8 mouse cellular contexts compared by ENCODE assay signal in the genomic region with DNA sequence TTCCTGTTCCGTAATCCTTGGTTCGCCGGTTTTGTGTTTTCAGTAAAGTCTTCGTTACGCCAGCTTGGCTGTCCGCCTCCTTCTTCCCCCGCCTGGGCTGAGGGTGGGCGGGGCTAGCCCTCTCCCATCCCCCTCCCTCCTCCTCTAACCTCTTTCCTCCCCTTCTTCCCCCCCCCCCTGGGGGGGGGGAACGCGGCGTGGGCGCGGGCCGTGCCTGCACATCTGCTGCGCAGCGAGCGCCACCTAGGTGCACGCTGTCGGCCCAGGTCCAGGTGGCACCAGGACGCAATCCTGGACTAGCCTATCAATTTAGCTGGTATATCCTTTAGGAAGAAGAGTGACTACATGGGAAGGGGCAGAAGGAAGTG. TPM values are rescaled to one million over a fixed set of nuclear protein-coding genes. Genes with fewer than 3 reads are reported as not detected.
DNase-seq lines count a peak whose midpoint lies in the region; ATAC-seq lines count a peak whose summit lies in the region.

No protein-coding gene starts in this region.

- peaks cover 42% of the 10 kb centered on the region for H3K4me1 ChIP-seq in hindbrain, embryonic 16.5 days (ENCODE audit: control insufficient read depth, insufficient read depth, low read depth, low read length)

- H3K4me3 ChIP-seq in hindbrain, embryonic 16.5 days (ENCODE audit: low read length), result peak overlapping the region; percentile 95

- peak overlapping the region; percentile 86 for H3K4me2 ChIP-seq in hindbrain, embryonic 16.5 days (ENCODE audit: low read length)

- peak overlapping the region; percentile 99 for H3K9ac ChIP-seq in hindbrain, embryonic 16.5 days (ENCODE audit: low read depth, low read length)

- peak overlapping the region; percentile 99 for H3K27ac ChIP-seq in hindbrain, embryonic 16.5 days (ENCODE audit: low read depth, low read length)

- H3K36me3 ChIP-seq in hindbrain, embryonic 16.5 days (ENCODE audit: control insufficient read depth, insufficient read depth, low read length), result no peaks in the 10 kb centered on the region

- no peaks in the 10 kb centered on the region for H3K9me3 ChIP-seq in hindbrain, embryonic 16.5 days (ENCODE audit: control insufficient read depth, low read length)

- ATAC-seq in hindbrain, embryonic 16.5 days, result peak; percentile 24

- under 1% methylated on average over 20 of the region's 20 CpGs for WGBS in hindbrain, embryonic 16.5 days

- peak; percentile 86 for DNase-seq in T-cell, adult 2 months (ENCODE audit: low spot score)
- DNase-seq in cerebellum, postnatal 4 days (ENCODE audit: low spot score in 2 of 2), result peak; percentile 67 to 83
- peak; percentile 93 for DNase-seq in gastrocnemius, adult 18-20 months (ENCODE audit: low spot score)
- DNase-seq in left cerebral cortex, adult 18-20 months (ENCODE audit: low spot score in 2 of 2), result peak; percentile 77 to 88
- DNase-seq in lung, postnatal 4 days, result peak; percentile 93 to 94
- DNase-seq in retina, postnatal 7 days (ENCODE audit: low read depth, low spot score), result peak; percentile 91
- DNase-seq in urinary bladder, adult 18-20 months (ENCODE audit: low spot score in 2 of 2), result peak; percentile 77 to 90

- H3K27me3 ChIP-seq in hindbrain, embryonic 16.5 days (replicated peaks; ENCODE audit: control insufficient read depth, insufficient read depth, low read length), result no peaks in the 10 kb centered on the region

RNA-seq across cellular contexts. Expression of gene Jund, which starts 1.8 kb away (rescaled TPM):
- 10 to 100 TPM; 41.6 to 68.4 TPM for total RNA-seq in gastrocnemius, adult 18-20 months (2021)
- 60.0 and 69.0 TPM in 2 replicates for polyA plus RNA-seq in hindbrain, embryonic 16.5 days (2015; fragmentation: Nextera tagmentation; extraction: Ambion mirVana)
- total RNA-seq in left cerebral cortex, adult 18-20 months (2021), result 100 to 1,000 TPM; 221 to 289 TPM

RNA-seq across cellular contexts. Expression of gene Iqcn, which starts 2.7 kb away (rescaled TPM):
- not detected for total RNA-seq in gastrocnemius, adult 18-20 months (2021)
- polyA plus RNA-seq in hindbrain, embryonic 16.5 days (2015; fragmentation: Nextera tagmentation; extraction: Ambion mirVana), result 0.10 TPM in 1 of 2 replicates, not detected in the other
- under 1 TPM; 0.09 to 0.16 TPM for total RNA-seq in left cerebral cortex, adult 18-20 months (2021)

RNA-seq across cellular contexts. Expression of gene Gm3336, which starts 17.8 kb away (rescaled TPM):
- not detected for total RNA-seq in gastrocnemius, adult 18-20 months (2021)
- polyA plus RNA-seq in hindbrain, embryonic 16.5 days (2015; fragmentation: Nextera tagmentation; extraction: Ambion mirVana), result 0.19 TPM in 1 of 2 replicates, not detected in the other
- not detected for total RNA-seq in left cerebral cortex, adult 18-20 months (2021)

RNA-seq across cellular contexts. Expression of gene Pde4c, which starts 23.0 kb away (rescaled TPM):
- total RNA-seq in gastrocnemius, adult 18-20 months (2021), result 1 to 10 TPM; 1.3 to 1.6 TPM
- 0.19 and 0.42 TPM in 2 replicates for polyA plus RNA-seq in hindbrain, embryonic 16.5 days (2015; fragmentation: Nextera tagmentation; extraction: Ambion mirVana)
- 1 to 10 TPM; 1.6 to 3.4 TPM for total RNA-seq in left cerebral cortex, adult 18-20 months (2021)

RNA-seq across cellular contexts. Expression of gene Lsm4, which starts 27.5 kb away (rescaled TPM):
- total RNA-seq in gastrocnemius, adult 18-20 months (2021), result 10 to 100 TPM; 65.4 to 70.3 TPM
- 168 and 169 TPM in 2 replicates for polyA plus RNA-seq in hindbrain, embryonic 16.5 days (2015; fragmentation: Nextera tagmentation; extraction: Ambion mirVana)
- 10 to 100 TPM; 65.0 to 70.9 TPM for total RNA-seq in left cerebral cortex, adult 18-20 months (2021)

Comparison
In these comparisons a context has a peak if more than half of its experiments do, and no peak if none do; other contexts are left out.
1. Peak in every context shown above with its lines: DNase-seq, ATAC-seq, H3K4me3 ChIP-seq and H3K27ac ChIP-seq.